Mouse (Mus musculus): ENCODE data around the gene Magi3.

- TF ChIP-seq POLR2A (IDR thresholded peaks at IDR 0.05; ENCODE audit: low read depth, low read length) (no peak), CTCF (conservative IDR thresholded peaks at IDR 0.05 in 1 of 2, IDR thresholded peaks at IDR 0.05 in 1 of 2; ENCODE audit: low read depth in 2 of 2, low read length in 2 of 2) (no peak), ZC3H11A (IDR thresholded peaks at IDR 0.05; ENCODE audit: low read depth, low read length) (no peak), USF2 (conservative IDR thresholded peaks at IDR 0.05; ENCODE audit: low read depth, low read length) (no peak), CHD2 (IDR thresholded peaks at IDR 0.05; ENCODE audit: low read length) (no peak), RCOR1 (conservative IDR thresholded peaks at IDR 0.05; ENCODE audit: low read depth, low read length) (no peak), TCF12 (IDR thresholded peaks at IDR 0.05; ENCODE audit: low read depth, low read length) (no peak), IRF4 (IDR thresholded peaks at IDR 0.05; ENCODE audit: low read depth, low read length) (no peak), E2F4 (IDR thresholded peaks at IDR 0.05; ENCODE audit: insufficient replicate concordance, low read depth, low read length) (no peak), USF1 (IDR thresholded peaks at IDR 0.05; ENCODE audit: low read depth, low read length) (no peak), EP300 (IDR thresholded peaks at IDR 0.05; ENCODE audit: low read length) (no peak), HCFC1 (IDR thresholded peaks at IDR 0.05; ENCODE audit: low read depth, low read length) (no peak), NRF1 (IDR thresholded peaks at IDR 0.05; ENCODE audit: low read depth, low read length) (no peak), MXI1 (IDR thresholded peaks at IDR 0.05; ENCODE audit: low read depth, low read length) (no peak)
These were observed 235.6 kb downstream of the Magi3 start for GRCm38 (mm10) chr3:103984556-103984955.
